Mouse (Mus musculus): ENCODE measurements around the gene Tmprss2. TPM values are rescaled to one million over a fixed set of nuclear protein-coding genes. Genes with fewer than 3 reads are reported as not detected.

Tmprss2 gene
- polyA plus RNA-seq, 1 experiment from 2014 or later, result 0.20 TPM

DNA sequence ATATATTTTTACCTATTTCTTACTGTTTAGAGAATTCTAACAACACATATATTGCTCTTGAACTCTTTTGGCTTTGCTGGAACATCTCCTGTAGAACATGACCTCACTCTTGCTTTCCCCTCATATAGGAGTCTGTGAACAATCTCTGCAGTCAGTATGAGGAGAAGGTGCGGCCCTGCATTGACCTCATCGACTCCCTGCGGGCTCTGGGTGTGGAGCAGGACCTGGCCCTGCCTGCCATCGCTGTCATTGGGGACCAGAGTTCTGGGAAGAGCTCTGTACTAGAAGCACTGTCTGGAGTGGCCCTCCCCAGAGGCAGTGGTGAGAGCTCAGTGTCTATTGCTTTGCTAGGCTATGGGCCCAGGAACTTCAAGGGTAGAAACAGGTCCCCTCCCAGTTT, 66.7 kb downstream of the Tmprss2 start:
- Histone ChIP-seq H3K36me3 (replicated peaks) (no peaks in the 10 kb centered on the region), H3K4me1 (no peaks in the 10 kb centered on the region), H3K27ac (no peak overlapping the region), H3K27me3 (ENCODE audit: poor library complexity, severe bottlenecking) (no peaks in the 10 kb centered on the region), H3K4me3 (no peak overlapping the region), H3K9me3 (no peaks in the 10 kb centered on the region; the same call in 1 of the 2 replicates)
- no peak for DNase-seq (ENCODE audit: extremely low spot score, low spot score)
- 87% methylated on average over 4 of the region's 4 CpGs for WGBS

DNA sequence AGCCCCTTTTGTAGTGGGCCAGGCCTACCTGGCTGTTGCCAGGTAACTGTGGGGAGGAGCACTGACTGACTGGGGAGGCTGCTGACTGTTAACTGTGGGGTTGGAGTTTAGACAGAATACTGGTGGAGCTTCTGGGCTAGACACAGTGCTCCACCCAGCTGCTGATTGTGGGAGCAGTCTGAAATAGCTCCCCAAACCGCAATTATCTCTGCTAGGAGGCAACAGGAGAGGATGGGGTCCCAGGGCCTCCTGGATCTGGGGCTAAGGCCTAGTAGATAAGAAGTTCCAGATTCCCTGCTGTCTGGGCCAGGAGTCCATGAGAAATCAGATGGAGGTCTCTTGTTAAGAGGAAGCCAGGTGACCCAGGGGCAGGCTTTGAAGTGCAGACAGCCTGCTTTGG, 74.1 kb downstream of the Tmprss2 start:
- no peak for DNase-seq (ENCODE audit: extremely low spot score, low spot score)
- Histone ChIP-seq H3K36me3 (replicated peaks) (no peaks in the 10 kb centered on the region), H3K27ac (peak overlapping the region; percentile 83), H3K4me3 (no peak overlapping the region), H3K4me1 (peaks cover 30% of the 10 kb centered on the region), H3K27me3 (ENCODE audit: poor library complexity, severe bottlenecking) (no peaks in the 10 kb centered on the region), H3K9me3 (no peaks in the 10 kb centered on the region; the same call in 1 of the 2 replicates)
- 73% methylated on average over 1 of the region's 1 CpGs for WGBS

DNA sequence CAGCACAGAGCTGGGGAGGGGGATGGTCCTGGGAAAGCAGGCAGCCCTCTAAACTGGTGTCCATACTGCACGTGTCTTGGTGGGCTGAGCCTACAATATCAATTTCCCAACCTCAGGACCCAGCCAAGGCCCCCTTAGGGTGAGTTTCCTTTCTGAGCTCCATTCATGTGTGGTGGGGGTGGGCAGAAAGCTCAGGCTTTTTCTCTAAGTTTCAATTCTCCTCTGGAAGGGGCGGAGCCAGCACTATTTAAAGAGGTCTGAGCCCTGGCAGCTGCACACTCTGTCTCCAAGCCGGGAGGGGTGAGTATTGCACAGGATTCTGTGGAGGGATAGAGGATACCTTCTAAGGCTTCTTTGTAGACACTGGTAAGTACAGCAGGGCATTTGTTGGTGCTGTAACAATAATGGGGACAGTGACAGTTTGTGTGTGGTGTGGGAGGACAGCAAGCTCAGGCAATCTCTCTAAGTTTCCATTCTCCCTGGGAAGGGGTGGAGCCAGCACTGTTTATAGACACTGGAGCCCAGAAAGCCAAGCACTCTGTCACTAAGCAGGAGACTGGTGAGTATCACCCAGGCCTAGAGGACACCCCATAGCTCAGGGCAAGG, 75.1 kb downstream of the Tmprss2 start:
- Histone ChIP-seq H3K9me3 (no peaks in the 10 kb centered on the region), H3K4me1 (peaks cover 30% of the 10 kb centered on the region), H3K27ac (peak overlapping the region; percentile 83), H3K4me3 (peak overlapping the region; percentile 27), H3K27me3 (ENCODE audit: poor library complexity, severe bottlenecking) (no peaks in the 10 kb centered on the region), H3K36me3 (replicated peaks) (no peaks in the 10 kb centered on the region)
- 9% methylated on average over 3 of the region's 3 CpGs for WGBS
- peak; percentile 58 for DNase-seq (ENCODE audit: extremely low spot score, low spot score)

DNA sequence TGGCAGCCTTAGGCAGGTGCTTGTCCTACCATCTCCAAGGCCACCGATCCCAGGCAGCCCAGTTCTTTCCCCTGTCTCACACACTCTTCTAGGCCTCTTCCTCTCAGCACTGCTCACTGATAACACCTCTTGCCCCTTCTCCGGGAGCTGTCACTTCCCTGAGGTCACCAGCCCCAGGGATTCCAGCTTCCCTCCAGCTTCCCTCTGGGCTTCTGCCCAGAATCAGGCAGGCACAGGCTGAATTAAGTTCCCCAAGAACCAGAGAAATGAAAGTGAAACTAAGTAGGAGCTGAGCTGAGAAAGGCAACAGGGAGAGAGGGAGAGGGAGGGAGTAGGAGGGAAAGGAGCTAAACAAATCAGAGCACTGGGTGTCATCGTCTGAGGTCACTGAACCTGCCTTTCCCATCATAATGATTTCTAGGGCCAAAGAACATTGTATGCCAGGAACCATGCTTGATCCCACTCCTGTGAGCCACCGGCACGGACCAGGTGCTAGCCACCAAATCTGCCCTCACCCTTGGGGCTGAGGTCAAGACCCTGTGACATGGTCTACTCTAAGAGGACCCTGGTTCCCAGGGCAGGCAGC, 76.0 kb downstream of the Tmprss2 start:
- Histone ChIP-seq H3K36me3 (replicated peaks) (no peaks in the 10 kb centered on the region), H3K9me3 (no peaks in the 10 kb centered on the region), H3K27ac (peak overlapping the region; percentile 83), H3K4me3 (no peak overlapping the region), H3K4me1 (peaks cover 30% of the 10 kb centered on the region), H3K27me3 (ENCODE audit: poor library complexity, severe bottlenecking) (no peaks in the 10 kb centered on the region)
- WGBS, result 47% methylated on average over 5 of the region's 5 CpGs
- DNase-seq (ENCODE audit: extremely low spot score, low spot score), result no peak

DNA sequence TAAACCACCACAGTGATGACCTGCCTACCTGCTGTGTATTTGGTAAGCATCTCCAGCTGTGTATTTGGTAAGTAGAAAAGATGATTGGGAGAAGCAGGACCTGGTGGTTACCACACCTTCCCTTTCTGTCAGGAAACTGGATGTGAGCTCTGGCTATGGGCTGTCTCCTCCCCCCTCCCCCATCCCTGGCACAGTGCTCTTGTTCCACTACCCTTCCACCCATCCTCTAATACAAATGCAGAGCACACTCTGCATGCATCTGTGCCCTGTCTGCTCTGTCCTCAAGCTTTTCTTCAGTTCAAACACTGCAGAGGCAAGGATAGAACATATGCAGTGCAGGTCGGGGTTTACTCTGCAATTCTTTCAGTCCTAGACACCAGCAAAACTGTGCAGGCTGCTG, 76.5 kb downstream of the Tmprss2 start:
- no peak for DNase-seq (ENCODE audit: extremely low spot score, low spot score)
- Histone ChIP-seq H3K9me3 (no peaks in the 10 kb centered on the region), H3K4me3 (no peak overlapping the region), H3K27ac (peak overlapping the region; percentile 83), H3K4me1 (peaks cover 30% of the 10 kb centered on the region), H3K36me3 (replicated peaks) (no peaks in the 10 kb centered on the region), H3K27me3 (ENCODE audit: poor library complexity, severe bottlenecking) (no peaks in the 10 kb centered on the region)
- WGBS, result 53% methylated on average over 1 of the region's 1 CpGs

DNA sequence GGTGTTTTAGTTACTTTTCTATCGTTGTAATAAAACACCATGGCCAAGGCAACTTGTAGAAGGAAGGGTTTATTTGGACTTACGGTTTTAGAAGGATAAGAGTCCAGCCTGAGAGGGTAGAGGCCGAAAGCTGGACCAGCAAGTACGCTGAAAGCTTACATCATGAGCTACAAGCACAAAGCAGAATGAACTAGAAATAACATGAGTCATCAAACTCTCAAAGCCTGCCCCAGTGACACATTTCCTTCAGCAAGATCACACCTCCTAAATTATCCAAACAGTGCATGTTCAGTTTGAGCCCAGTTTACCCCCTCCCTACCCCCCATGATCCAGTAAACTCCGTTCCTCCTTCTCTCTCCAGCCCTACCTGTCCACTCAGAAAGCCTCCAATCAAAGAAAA, 77.2 kb downstream of the Tmprss2 start:
- no peak overlapping the region for H3K4me3 ChIP-seq
- peaks cover 30% of the 10 kb centered on the region for H3K4me1 ChIP-seq
- H3K27me3 ChIP-seq (ENCODE audit: poor library complexity, severe bottlenecking), result no peaks in the 10 kb centered on the region
- H3K9me3 ChIP-seq, result no peaks in the 10 kb centered on the region
- WGBS, result 91% methylated on average over 5 of the region's 5 CpGs
- DNase-seq (ENCODE audit: extremely low spot score, low spot score), result no peak
- no peaks in the 10 kb centered on the region for H3K36me3 ChIP-seq (replicated peaks)
- H3K27ac ChIP-seq, result no peak overlapping the region

DNA sequence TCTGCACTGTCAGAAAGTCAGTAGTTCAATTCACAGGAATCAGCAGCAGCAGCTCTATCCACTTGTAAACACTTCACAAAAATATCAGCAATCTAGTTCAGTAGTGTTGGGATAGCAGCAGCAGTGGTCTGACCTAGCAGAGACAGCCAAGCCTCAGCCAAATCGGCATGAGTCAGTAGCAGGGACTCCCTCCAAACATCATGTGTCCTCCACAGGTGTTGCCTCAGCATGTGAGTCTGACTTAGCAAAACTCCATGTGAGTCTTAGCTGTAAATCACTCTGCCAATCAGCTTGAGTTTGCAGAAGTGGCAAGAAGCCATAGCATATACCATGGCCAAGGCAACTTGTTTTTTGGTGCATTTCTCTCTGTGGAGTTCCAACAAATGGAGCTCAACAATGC, 77.9 kb downstream of the Tmprss2 start:
- H3K4me1 ChIP-seq, result peaks cover 30% of the 10 kb centered on the region
- no peak for DNase-seq (ENCODE audit: extremely low spot score, low spot score)
- H3K4me3 ChIP-seq, result no peak overlapping the region
- no peaks in the 10 kb centered on the region for H3K36me3 ChIP-seq (replicated peaks)
- 90% methylated on average over 1 of the region's 1 CpGs for WGBS
- no peaks in the 10 kb centered on the region for H3K27me3 ChIP-seq (ENCODE audit: poor library complexity, severe bottlenecking)
- no peaks in the 10 kb centered on the region for H3K9me3 ChIP-seq
- no peak overlapping the region for H3K27ac ChIP-seq

DNA sequence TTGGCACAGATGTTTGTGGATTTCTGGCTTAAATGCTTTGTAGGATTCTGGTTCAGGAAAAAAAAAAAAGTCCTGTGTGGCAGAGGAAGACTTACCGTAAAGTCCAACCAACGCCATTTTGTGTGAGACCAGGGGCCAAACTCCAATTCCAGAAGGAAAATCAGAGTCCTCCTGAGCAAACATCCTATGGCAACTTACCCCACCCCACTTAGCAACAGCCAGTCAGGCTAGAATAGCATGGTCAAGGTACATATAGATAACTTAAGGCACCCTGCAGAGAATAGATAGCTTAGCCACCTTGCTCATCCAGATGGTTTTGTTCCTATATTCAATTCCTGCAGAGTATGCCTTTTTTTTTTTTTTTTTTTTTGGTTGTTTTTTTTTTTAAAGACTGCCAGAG, 81.8 kb downstream of the Tmprss2 start:
- Histone ChIP-seq H3K9me3 (no peaks in the 10 kb centered on the region), H3K4me1 (0 out of 2 replicates have a peak, but pooled peaks cover under 1% of the 10 kb centered on the region), H3K27ac (no peak overlapping the region), H3K4me3 (no peak overlapping the region), H3K27me3 (ENCODE audit: poor library complexity, severe bottlenecking) (no peaks in the 10 kb centered on the region), H3K36me3 (replicated peaks) (no peaks in the 10 kb centered on the region)
- DNase-seq (ENCODE audit: extremely low spot score, low spot score), result no peak
- WGBS, result 98% methylated on average over 2 of the region's 2 CpGs

DNA sequence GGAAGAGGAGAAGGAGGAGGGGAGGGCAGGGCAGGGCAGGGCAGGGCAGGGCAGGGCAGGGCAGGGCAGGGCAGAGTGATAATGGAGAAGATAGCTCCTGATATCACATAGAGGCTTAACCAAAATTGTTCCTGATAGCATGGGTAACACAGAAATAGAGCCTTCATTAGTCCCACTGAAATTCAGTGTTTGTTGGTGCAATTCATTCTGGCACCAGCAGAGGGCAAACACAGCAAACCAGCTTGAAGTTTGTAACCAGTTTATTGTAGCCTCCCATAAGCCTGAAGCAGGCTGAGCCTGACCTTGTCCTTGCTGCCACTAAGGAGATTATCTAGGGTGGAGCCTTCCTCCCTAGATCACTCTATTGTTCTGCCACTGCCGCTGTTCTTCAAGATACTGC, 88.0 kb downstream of the Tmprss2 start:
- WGBS, result 12% methylated on average over 1 of the region's 1 CpGs
- Histone ChIP-seq H3K4me1 (no peaks in the 10 kb centered on the region), H3K27me3 (ENCODE audit: poor library complexity, severe bottlenecking) (no peaks in the 10 kb centered on the region), H3K9me3 (no peaks in the 10 kb centered on the region), H3K4me3 (no peak overlapping the region), H3K36me3 (replicated peaks) (no peaks in the 10 kb centered on the region), H3K27ac (no peak overlapping the region)
- DNase-seq (ENCODE audit: extremely low spot score, low spot score), result peak; percentile 50

DNA sequence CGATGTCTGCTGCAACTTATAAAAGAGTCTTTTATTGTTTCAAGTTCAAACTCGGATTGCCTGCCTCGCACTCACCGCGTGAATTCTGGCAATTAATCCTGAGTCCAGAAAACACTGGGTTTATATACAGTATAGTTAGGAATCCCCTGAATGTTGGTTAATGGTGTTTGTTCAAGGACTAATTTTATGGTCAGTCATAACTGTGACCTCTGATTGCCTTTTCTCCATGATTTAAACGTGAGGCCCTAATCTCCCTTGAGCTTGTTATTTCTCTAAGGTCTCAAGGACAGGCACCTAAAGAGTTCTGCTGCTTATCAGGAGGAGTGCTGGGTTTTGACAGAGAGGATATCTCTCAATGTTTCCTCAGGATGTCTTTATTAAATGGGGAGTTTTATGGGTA, 89.0 kb downstream of the Tmprss2 start:
- H3K9me3 ChIP-seq, result no peaks in the 10 kb centered on the region

DNA sequence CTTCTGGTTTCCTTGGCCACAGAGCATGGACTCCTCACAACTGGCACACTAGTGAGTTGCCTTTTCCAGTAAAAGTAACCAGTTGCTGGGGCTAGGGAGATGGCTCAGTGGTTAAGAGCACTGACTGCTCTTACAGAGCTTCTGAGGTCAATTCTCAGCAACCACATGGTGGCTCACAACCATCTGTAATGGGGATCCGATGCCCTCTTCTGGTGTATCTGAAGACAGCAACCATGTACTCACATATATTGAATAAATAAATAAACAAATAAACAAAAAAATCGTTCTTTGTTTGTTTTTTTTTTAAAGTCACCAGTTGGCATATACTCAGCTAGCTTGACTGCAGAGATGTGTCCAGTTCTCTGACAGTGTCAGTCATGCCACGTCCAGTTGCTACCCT, 94.7 kb downstream of the Tmprss2 start:
- H3K4me3 ChIP-seq, result no peak overlapping the region
- H3K27me3 ChIP-seq (ENCODE audit: poor library complexity, severe bottlenecking), result no peaks in the 10 kb centered on the region
- H3K27ac ChIP-seq, result no peak overlapping the region
- 77% methylated on average over 3 of the region's 3 CpGs for WGBS
- H3K36me3 ChIP-seq (replicated peaks), result no peaks in the 10 kb centered on the region
- no peaks in the 10 kb centered on the region for H3K9me3 ChIP-seq
- H3K4me1 ChIP-seq, result no peaks in the 10 kb centered on the region
- no peak for DNase-seq (ENCODE audit: extremely low spot score, low spot score)

More for the DNA sequence above, 89.0 kb downstream of the Tmprss2 start:
- Histone ChIP-seq H3K4me1 (no peaks in the 10 kb centered on the region), H3K27me3 (ENCODE audit: poor library complexity, severe bottlenecking) (no peaks in the 10 kb centered on the region), H3K36me3 (replicated peaks) (no peaks in the 10 kb centered on the region), H3K27ac (no peak overlapping the region), H3K4me3 (no peak overlapping the region)
- 86% methylated on average over 6 of the region's 6 CpGs for WGBS
- no peak for DNase-seq (ENCODE audit: extremely low spot score, low spot score)

All from forebrain, embryonic 10.5 days (tissue).